Mouse (Mus musculus): ENCODE measurements around the gene Rbm20.

Gene Rbm20

DNA sequence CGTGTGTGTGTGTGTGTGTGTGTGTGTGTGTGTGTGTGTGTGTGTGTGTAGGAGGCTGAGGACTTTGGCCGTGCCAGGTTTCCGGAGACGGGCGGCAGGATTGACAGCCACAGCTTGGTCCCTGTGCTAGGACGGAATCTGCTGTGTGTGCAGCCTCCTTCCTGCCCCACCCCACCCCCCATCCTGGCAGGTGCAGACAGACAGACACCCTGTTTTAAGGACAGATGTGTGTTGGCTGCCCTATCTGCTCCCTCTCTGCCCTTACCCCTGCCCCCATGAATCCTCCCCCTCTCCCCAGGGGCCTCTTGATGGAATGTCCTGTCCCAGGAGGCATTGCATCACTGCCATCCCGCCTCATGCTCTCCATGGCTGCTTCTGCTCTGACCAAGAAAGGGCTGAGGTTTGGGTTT, 77.3 kb downstream of the Rbm20 start:
- no peak for DNase-seq (ENCODE audit: low spot score in 2 of 2)

GRCm38 (mm10) chr19:53755346-53755745, 78.2 kb downstream of the Rbm20 start:
- DNase-seq (ENCODE audit: low spot score in 2 of 2), result no peak

DNA sequence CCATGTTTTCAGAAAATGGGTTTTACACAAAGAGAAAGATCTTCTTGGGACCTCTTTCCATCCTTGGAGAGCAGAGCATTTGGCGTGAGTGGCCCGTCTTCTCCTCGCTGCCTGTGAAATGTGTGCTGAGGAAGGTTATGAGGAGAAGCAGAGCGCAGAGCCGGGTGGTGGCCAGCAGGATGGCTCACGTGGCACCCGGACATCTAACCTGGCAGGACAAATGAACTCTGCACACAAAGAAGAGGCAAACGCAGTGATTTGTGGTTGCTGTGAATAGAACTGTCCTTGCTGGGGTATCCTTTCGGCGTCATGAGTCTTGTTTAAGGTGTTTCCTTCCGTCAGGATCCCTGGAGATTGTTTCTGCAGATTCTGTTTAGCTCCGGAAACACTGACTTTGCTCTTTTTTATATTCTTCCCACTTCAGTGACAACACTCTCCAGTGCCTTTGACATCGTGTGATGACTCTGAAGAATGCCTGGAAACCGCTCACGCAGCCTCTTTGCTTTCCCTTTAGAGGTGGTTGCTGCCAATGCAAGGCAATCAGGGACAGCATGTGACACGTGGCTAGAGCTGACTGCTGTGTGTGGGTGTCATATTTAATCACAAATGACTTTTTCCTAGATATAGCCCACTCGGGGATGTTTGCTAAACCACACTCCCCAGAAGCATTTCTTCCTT, 80.5 kb downstream of the Rbm20 start:
- peak in 1 of 2 experiments; percentile 32 for DNase-seq (ENCODE audit: low spot score in 2 of 2)

GRCm38 (mm10) chr19:53758881-53759418, 81.8 kb downstream of the Rbm20 start:
- no peak for DNase-seq (ENCODE audit: low spot score in 2 of 2)

DNA sequence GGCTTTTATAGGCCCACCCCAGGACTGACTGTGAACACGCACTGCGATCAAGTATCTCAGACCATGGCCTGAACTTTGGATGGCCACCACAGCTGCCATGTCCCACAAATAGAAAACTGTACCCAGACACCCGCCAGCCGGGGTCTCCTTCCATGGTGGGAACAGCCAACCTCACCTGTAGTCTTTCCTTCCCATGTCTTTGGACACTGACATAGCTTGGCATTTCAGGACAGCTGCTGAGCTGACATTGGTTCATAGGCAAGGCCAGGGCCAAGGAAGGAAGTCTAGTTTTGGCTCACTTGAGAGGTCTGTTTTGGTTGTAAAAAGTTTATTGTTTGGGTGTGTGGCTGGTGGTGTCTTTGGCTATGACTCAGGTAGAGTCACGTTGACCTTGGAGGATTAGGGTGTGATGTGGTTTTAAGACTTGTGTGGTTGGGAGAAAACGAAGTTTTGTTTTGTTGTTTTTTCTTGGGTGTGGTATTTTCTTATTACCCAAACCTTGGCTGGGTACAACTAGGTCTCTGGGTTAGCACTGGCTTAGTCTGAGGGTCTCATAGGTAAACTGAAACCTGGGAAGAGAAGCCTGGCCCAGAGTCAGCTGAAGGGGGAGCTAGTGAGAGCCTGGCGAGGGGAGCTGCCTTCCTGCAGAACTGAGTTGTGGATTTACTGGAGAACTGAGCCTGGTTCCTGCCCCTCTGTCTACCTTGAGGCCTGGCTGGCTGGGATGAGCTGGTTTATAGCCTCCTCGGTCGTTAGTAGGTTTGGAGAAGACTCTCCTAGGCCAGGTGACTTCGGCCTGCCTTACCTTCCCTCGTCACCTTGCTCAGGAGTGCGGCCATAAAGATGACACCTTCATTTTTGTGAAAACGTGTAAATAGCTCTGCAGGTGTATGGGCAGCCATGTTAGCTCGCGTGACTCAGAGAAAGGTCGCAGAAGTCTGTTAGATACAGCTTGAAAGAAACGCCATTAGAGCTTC, 83.3 kb downstream of the Rbm20 start:
- DNase-seq (ENCODE audit: low spot score in 2 of 2), result no peak

GRCm38 (mm10) chr19:53762749-53763438, 85.8 kb downstream of the Rbm20 start:
- no peak for DNase-seq (ENCODE audit: low spot score in 2 of 2)

- no peak for DNase-seq (ENCODE audit: low spot score in 2 of 2)
These were observed 87.8 kb downstream of the Rbm20 start for GRCm38 (mm10) chr19:53764688-53765478.

- no peak for DNase-seq (ENCODE audit: low spot score in 2 of 2)
These were observed 91.4 kb downstream of the Rbm20 start for GRCm38 (mm10) chr19:53768478-53768877.

DNA sequence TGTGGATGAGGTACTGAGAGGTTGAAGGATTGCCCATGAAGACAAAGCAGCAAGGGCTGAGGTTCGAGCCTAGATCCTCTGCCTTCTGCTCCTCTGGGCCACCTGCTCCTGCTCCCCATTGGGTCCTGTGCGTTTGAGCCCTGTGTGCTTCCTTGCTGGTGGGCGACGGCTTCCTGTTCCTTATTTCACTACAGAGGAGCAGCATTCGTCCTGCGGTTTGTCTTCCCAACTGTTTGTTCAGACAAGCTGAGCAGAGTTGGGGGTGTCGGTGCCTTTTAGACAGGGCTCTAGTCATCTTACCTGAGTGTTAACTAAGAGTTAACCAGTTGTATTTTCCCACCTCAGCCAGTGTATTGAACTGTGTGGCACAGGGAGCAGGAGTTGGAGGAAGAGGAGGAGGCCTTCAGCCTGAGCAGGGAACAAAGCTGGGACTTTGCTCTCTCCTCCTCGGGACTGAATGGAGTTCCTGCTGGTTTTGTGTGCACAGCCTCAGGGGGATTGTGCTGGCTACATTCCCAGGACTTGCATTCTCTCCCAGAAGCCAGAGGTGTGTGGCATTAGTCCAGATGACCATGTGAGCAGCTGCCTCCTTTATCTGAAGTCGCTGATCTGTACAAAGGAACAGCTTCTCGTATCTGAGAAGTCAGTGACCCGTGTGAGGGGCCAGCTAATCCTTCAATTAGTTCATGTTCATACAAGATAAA, 97.0 kb downstream of the Rbm20 start:
- no peak for DNase-seq (ENCODE audit: low spot score in 2 of 2)

- no peak for DNase-seq (ENCODE audit: low spot score in 2 of 2)
These were observed 97.7 kb downstream of the Rbm20 start for GRCm38 (mm10) chr19:53774641-53775350.

GRCm38 (mm10) chr19:53779402-53779801, 102.3 kb downstream of the Rbm20 start:
- DNase-seq (ENCODE audit: low spot score in 2 of 2), result no peak

DNA sequence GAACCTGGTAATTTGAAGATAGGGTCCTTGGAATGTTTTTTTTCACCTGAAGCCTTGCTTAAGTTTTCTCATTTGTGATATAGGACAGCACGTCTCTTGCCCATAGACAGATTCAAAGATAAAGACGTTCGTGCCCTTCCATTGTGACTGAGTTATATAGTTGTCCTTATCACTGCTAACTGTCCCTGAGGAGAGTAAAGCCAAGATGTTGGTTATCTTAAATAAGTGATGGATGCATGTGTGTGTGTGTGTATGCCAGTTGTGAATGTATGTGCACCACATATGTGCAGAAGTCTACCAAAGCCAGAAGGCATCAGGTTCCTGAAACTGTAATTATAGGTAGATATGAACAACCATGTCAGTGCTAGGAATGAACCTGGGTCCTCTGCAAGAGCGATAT, 102.7 kb downstream of the Rbm20 start:
- no peak for DNase-seq (ENCODE audit: low spot score in 2 of 2)

DNA sequence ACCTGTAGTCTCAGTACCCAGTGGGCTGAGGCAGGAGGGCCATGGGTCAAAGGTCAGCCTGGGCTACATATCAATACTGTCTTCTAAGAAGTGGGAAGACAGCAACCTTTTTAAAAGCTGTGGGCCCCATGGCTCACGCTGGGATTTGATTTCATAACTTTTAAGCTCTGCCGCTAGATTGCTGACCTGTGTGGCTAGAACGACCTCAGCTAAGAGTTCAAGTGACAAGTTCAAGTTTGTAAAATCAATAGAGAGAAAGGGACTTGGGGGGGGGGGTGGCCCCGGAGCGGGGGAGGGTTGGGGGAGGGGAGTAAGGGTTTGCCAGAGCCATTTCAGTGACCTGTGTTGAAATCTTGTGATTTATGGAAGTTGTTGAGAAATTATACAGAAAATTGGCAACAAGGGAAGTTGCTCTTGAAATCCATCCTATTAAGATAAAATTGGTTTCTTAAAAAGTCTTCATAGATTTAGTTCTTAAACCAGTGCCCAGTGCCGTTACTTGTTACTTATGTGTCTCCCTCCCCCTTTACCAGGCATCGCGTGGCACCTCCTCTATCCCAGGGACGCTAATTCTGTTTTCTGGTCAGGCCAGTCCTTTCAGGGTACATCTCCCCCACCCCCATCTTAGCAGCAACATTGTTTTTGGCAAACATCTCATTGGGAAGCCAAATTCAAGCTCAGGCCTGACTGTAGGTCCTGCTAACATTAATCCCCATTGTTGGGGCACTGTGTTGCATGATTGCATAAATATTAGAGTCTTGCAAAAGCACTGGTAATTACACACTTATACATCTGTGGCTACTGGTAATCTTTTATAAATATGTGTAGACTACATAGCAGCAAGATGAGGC, 103.9 kb downstream of the Rbm20 start:
- no peak for DNase-seq (ENCODE audit: low spot score in 2 of 2)

- DNase-seq (ENCODE audit: low spot score in 2 of 2), result no peak
These were observed 104.7 kb downstream of the Rbm20 start for GRCm38 (mm10) chr19:53781826-53782225.

DNA sequence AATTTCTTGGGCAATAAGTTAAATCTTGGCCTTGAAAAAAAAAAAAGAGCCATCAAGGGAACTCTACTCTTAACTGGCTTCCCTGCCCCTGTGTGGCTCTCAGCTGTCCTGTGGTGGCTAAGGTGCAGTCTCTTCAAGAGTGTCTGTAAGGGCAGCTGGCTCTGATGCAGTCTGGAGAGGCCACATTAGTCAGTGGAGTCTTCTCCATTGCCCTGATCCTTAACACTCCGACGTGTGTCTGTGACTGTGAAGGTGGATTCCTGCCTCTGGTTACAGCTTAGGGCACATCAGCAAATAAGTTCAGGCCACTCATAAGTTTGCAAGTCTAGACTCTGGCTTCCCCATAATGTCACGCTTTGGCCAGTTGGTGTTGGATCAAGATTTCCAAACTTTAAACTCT, 108.2 kb downstream of the Rbm20 start:
- DNase-seq (ENCODE audit: low spot score in 2 of 2), result no peak

- no peak for DNase-seq (ENCODE audit: low spot score in 2 of 2)
These were observed 109.1 kb downstream of the Rbm20 start for GRCm38 (mm10) chr19:53786239-53786638.

DNA sequence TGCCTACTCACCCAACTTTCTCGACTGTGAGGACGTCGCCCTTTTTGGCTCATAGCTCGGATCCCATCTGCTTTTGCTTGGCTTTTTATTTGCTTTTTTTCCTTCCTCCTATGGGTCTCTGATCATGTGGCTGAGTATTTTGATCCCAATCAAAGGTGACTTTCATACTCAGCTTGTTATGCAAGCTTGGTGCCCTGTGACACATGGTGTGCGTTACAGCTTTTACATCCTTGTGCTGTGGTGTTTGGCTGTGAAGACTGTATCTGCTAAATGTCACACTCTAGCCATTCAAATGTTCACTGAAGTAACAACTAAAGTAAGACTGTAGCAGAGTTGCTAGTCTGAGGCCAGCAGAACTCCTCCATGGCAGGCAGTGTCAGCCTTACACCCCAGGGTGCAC, 109.7 kb downstream of the Rbm20 start:
- no peak for DNase-seq (ENCODE audit: low spot score in 2 of 2)

GRCm38 (mm10) chr19:53788621-53789331, 111.7 kb downstream of the Rbm20 start:
- DNase-seq (ENCODE audit: low spot score in 2 of 2), result no peak
